Mouse (Mus musculus) neural tube, embryonic 11.5 days (tissue): ENCODE results near the gene Cpsf3. TPM values are rescaled to one million over a fixed set of nuclear protein-coding genes. Genes with fewer than 3 reads are reported as not detected.

Experiments used
- ATAC-seq: fragments of 200-750 bp; cut with Nextera tagmentation; 2 replicates; pipeline ENCODE4 v1.8.0; 2017; ENCODE audit warnings: moderate number of reproducible peaks, mild to moderate bottlenecking, moderate TSS enrichment, moderate library complexity; ENCODE audit not compliant: insufficient read depth, low FRiP score, low TSS enrichment
- DNase-seq: peaks from one replicate; pipeline ENCODE4 v3.0.0-alpha.2; 2015; ENCODE audit warnings: low spot score
- H3K27ac ChIP-seq: fragments of 300-500 bp; sonication (generic); 2 replicates; pipeline ENCODE4 v1.5.1; 2014; ENCODE audit warnings: low read depth, mild to moderate bottlenecking, low read length
- H3K27me3 ChIP-seq: fragments of 300-500 bp; sonication (generic); 2 replicates; pipeline ENCODE4 v1.6.1; 2014; ENCODE audit warnings: mild to moderate bottlenecking, low read length, mixed read lengths; ENCODE audit not compliant: control insufficient read depth, insufficient read depth
- H3K36me3 ChIP-seq: fragments of 300-500 bp; sonication (generic); 2 replicates; pipeline ENCODE4 v1.6.1; 2014; ENCODE audit warnings: mild to moderate bottlenecking, low read length, moderate library complexity, mixed read lengths; ENCODE audit not compliant: control insufficient read depth, insufficient read depth
- H3K4me1 ChIP-seq: fragments of 300-500 bp; sonication (generic); 2 replicates; pipeline ENCODE4 v1.6.1; 2014; ENCODE audit warnings: low read length, mixed read lengths; ENCODE audit not compliant: control insufficient read depth, insufficient read depth
- H3K4me2 ChIP-seq: fragments of 300-500 bp; sonication (generic); 2 replicates; pipeline ENCODE4 v1.6.1; 2014; ENCODE audit warnings: low read depth, mild to moderate bottlenecking, moderate library complexity
- H3K4me3 ChIP-seq: fragments of 300-500 bp; sonication (generic); 2 replicates; pipeline ENCODE4 v1.5.1; 2014; ENCODE audit warnings: low read depth, low read length
- H3K9ac ChIP-seq: fragments of 300-500 bp; sonication (generic); 2 replicates; pipeline ENCODE4 v1.6.1; 2014; ENCODE audit warnings: mild to moderate bottlenecking, low read length
- H3K9me3 ChIP-seq: fragments of 300-500 bp; sonication (generic); 2 replicates; pipeline ENCODE4 v1.6.1; 2016; ENCODE audit warnings: low read length; ENCODE audit not compliant: control insufficient read depth
- WGBS: fragments of 180-500 bp; shearing (Covaris S2); extraction: QIAGEN DNeasy Blood & Tissue Kit; methylation state at CpG from one replicate; pipeline ENCODE4 v1.1.7; 2014; 5-methylcytosine and 5-hydroxymethylcytosine counted together
- polyA plus RNA-seq: library from polyadenylated mRNA; unstranded; fragments of >200 nt; fragmentation: Nextera tagmentation; extraction: Ambion mirVana; gene quantifications from 2 replicates; pipeline ENCODE4 v1.2.1, GENCODE M21; 2014

Cpsf3 gene
- polyA plus RNA-seq, 1 experiment from 2014 or later, result 138 TPM

GRCm38 (mm10) chr12:21286243-21286622 is 1.0 kb downstream of the Cpsf3 start, which contains the start of gene Itgb1bp1:
Gene Itgb1bp1 (minus strand): TSS chr12:21286284.
- no peaks in the 10 kb centered on the region for H3K4me1 ChIP-seq
- peak within 1 kb of the TSS; percentile 77 for H3K4me2 ChIP-seq
- peak; percentile 98 for DNase-seq
- peak within 1 kb of the TSS; percentile 87 for H3K9ac ChIP-seq
- H3K4me3 ChIP-seq, result peak within 1 kb of the TSS; percentile 77
- no peaks in the 10 kb centered on the region for H3K36me3 ChIP-seq
- peak within 1 kb of the TSS; percentile 77 for H3K27ac ChIP-seq
- ATAC-seq, result peak; percentile 94
- H3K27me3 ChIP-seq, result no peaks in the 10 kb centered on the region
- WGBS, result under 1% methylated on average over 28 of the region's 28 CpGs
- H3K9me3 ChIP-seq, result no peaks in the 10 kb centered on the region

GRCm38 (mm10) chr12:21286712-21287650 is 1.8 kb downstream of the Cpsf3 start:
- peak overlapping the region; percentile 77 for H3K27ac ChIP-seq
- H3K4me2 ChIP-seq, result peak overlapping the region; percentile 77
- H3K36me3 ChIP-seq, result no peaks in the 10 kb centered on the region
- peak overlapping the region; percentile 87 for H3K9ac ChIP-seq
- ATAC-seq (peak; percentile 41), DNase-seq (no peak)
- no peaks in the 10 kb centered on the region for H3K4me1 ChIP-seq
- 39% methylated on average over 18 of the region's 18 CpGs for WGBS
- H3K27me3 ChIP-seq, result no peaks in the 10 kb centered on the region
- H3K9me3 ChIP-seq, result no peaks in the 10 kb centered on the region
- peak overlapping the region; percentile 77 for H3K4me3 ChIP-seq

- H3K27ac ChIP-seq, result no peak overlapping the region
- H3K9ac ChIP-seq, result no peak overlapping the region
- no peak overlapping the region for H3K4me3 ChIP-seq
- no peak for ATAC-seq
- DNase-seq, result no peak
- H3K36me3 ChIP-seq, result peaks cover 2% of the 10 kb centered on the region
- H3K27me3 ChIP-seq, result no peaks in the 10 kb centered on the region
- H3K9me3 ChIP-seq, result no peaks in the 10 kb centered on the region
- H3K4me1 ChIP-seq, result no peaks in the 10 kb centered on the region
- H3K4me2 ChIP-seq, result no peak overlapping the region
- WGBS, result 90% methylated on average over 3 of the region's 3 CpGs
Observed at GRCm38 (mm10) chr12:21288716-21289395, 3.7 kb downstream of the Cpsf3 start.

- Histone ChIP-seq H3K4me2 (no peak overlapping the region), H3K4me3 (no peak overlapping the region), H3K36me3 (peaks cover 9% of the 10 kb centered on the region), H3K9me3 (no peaks in the 10 kb centered on the region), H3K27me3 (no peaks in the 10 kb centered on the region), H3K4me1 (no peaks in the 10 kb centered on the region), H3K27ac (no peak overlapping the region), H3K9ac (no peak overlapping the region)
- DNase-seq (no peak), ATAC-seq (no peak)
- 92% methylated on average over 6 of the region's 6 CpGs for WGBS
Observed at GRCm38 (mm10) chr12:21289651-21290050, 4.5 kb downstream of the Cpsf3 start.

- H3K9ac ChIP-seq, result no peak overlapping the region
- no peak for ATAC-seq
- no peaks in the 10 kb centered on the region for H3K27me3 ChIP-seq
- no peak overlapping the region for H3K27ac ChIP-seq
- DNase-seq, result no peak
- no peak overlapping the region for H3K4me2 ChIP-seq
- H3K36me3 ChIP-seq, result peaks cover 36% of the 10 kb centered on the region
- 91% methylated on average over 11 of the region's 11 CpGs for WGBS
- H3K4me3 ChIP-seq, result no peak overlapping the region
- H3K4me1 ChIP-seq, result no peaks in the 10 kb centered on the region
- H3K9me3 ChIP-seq, result no peaks in the 10 kb centered on the region
Observed at GRCm38 (mm10) chr12:21298856-21299255, 13.7 kb downstream of the Cpsf3 start.

- Histone ChIP-seq H3K4me3 (no peak overlapping the region), H3K27me3 (no peaks in the 10 kb centered on the region), H3K4me1 (no peaks in the 10 kb centered on the region), H3K9ac (no peak overlapping the region), H3K36me3 (peaks cover 31% of the 10 kb centered on the region), H3K4me2 (no peak overlapping the region), H3K9me3 (no peaks in the 10 kb centered on the region), H3K27ac (no peak overlapping the region)
- 87% methylated on average over 7 of the region's 7 CpGs for WGBS
- no peak for DNase-seq
- no peak for ATAC-seq
Observed at GRCm38 (mm10) chr12:21301324-21301723, 16.1 kb downstream of the Cpsf3 start.

GRCm38 (mm10) chr12:21301932-21302331 is 16.7 kb downstream of the Cpsf3 start:
- Histone ChIP-seq H3K27me3 (no peaks in the 10 kb centered on the region), H3K4me2 (no peak overlapping the region), H3K9ac (no peak overlapping the region), H3K4me3 (no peak overlapping the region), H3K36me3 (peaks cover 33% of the 10 kb centered on the region), H3K9me3 (no peaks in the 10 kb centered on the region), H3K4me1 (no peaks in the 10 kb centered on the region), H3K27ac (no peak overlapping the region)
- WGBS, result 91% methylated on average over 8 of the region's 8 CpGs
- ATAC-seq, result no peak
- no peak for DNase-seq

- 89% methylated on average over 5 of the region's 5 CpGs for WGBS
- H3K9ac ChIP-seq, result no peak overlapping the region
Observed at GRCm38 (mm10) chr12:21302361-21302783, 17.2 kb downstream of the Cpsf3 start.

More at GRCm38 (mm10) chr12:21302361-21302783, 17.2 kb downstream of the Cpsf3 start:
- no peak overlapping the region for H3K4me3 ChIP-seq
- ATAC-seq (no peak), DNase-seq (no peak)
- H3K4me1 ChIP-seq, result no peaks in the 10 kb centered on the region
- H3K27me3 ChIP-seq, result no peaks in the 10 kb centered on the region
- no peaks in the 10 kb centered on the region for H3K9me3 ChIP-seq
- H3K36me3 ChIP-seq, result peaks cover 33% of the 10 kb centered on the region
- H3K4me2 ChIP-seq, result no peak overlapping the region
- no peak overlapping the region for H3K27ac ChIP-seq
